Mouse (Mus musculus) right cerebral cortex, adult 2 months (tissue): ENCODE data around the gene Myh1.

ENCODE experiments used
- DNase-seq, 2 experiments: peaks; one replicate each; pipeline ENCODE4 v3.0.0; 2021 to 2022; ENCODE audit warnings: low spot score in 2 of 2

Gene Myh1

DNA sequence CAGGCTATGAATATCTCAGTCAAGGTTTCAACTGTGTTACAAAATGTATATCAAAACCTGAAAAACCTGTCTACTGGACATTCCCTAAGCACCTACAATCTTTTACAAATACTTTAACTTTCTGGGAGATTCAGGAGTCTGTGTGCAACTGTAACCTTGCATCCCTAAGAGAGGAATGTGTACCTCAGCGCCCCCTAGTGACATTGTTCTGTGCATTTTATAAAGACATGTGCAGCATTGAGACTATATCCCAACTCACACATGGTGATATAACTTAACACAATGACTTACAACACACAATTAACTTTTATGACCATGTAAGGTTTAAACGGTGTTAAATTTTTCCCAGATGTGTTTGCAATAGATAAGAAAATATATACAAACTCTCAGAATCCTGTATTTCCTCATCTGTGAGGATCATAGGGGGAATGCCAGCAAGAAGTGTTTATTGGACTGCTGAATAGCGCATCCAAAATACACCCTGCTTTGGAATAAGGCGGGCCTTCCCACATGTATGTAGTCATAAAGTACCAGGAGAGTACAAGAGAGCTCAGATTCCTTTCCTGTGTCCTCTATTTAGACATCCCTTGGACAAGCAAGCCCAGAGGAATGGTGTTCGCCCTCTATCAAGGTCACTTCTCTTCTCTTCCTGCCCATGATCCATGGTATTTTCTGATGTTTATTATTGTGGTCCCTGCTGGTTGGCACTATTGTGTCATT is 35.9 kb downstream of the Myh1 start:
- DNase-seq = peak; percentile 49 to 51

DNA sequence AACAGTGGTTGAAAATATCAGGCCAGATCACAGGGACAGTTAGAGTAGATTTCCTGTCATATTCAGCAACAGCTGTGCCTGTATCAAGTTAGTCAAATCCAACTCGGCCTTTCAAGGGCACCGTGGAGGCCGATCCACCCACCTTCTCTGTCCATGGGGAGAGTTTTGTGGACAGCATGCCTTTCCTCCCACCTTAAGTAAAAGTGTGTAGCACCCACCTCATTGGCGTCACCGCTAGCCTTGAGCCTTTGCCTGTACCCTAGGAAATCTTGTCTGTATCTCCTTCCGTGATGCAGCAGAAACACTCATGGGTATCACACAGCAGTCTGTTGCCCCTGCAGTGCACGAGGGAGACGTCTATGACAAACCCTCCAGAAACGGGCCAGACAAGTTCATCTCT is 36.9 kb downstream of the Myh1 start:
- no peak for DNase-seq

DNA sequence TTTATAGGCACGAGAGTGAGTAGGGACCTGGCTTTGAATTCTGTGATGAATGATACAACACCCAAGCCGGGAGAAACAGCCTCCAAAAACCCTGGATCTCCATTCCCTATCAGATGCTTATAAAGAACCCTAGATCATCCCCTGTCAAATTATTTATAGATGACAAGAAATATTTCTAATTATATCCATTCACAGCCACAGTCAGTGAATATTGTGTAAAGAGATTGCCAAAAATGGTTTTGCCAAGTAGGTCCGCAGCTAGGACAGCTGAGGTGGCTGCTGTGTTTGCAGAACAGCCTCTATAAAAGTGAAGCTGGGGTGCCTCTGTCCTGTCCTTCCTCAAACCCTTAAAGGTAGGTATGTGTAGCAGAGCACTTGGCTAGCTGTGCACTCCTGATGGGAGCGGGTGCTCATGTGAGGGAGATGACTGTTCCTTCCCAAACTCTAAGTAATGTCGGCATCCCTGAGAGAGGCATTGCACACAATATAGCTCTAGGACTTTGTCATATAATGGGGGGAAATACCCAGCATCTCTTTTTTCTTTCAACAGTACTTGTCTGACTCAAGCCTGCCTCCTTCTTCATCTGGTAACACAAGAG is 37.7 kb downstream of the Myh1 start, which contains the start of gene Myh4:
Gene Myh4 (plus strand): TSS at position 549 of the 599 bp plus-strand sequence.
- DNase-seq = no peak

DNA sequence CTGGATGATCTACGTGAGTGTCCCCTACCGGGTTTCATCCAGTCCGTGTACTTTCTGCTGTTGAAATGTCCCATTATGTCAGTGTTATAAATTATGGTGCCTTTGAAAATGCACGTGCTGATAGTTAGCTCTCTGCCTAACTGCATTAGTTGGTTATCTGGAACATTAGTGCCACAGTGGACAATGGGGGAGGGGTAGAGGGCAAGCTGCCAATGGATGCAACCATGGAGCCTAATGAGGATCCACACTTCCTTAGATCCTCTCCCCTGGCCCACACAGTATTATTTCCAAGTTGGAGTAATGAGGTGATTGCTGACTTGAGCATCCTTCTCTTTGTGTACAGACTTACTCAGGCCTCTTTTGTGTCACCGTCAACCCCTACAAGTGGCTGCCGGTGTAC is 41.2 kb downstream of the Myh1 start:
- no peak for DNase-seq

DNA sequence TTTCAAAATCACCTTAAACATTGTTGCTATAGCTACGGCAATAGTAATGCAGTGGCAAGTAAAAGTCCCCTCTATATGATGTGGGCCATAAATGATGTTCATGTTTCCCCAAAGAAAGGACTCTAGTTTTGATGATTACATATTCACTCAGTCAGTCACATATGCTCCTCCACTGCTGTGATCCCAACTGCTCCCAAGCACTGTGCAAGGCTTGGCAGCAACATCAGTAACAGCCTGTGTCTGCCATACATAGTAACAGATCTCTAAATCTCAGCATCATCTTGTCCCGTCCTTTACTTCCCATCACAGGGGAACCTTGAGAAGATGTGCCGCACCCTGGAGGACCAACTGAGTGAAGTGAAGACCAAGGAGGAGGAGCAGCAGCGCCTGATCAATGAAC is 53.8 kb downstream of the Myh1 start:
- no peak for DNase-seq

DNA sequence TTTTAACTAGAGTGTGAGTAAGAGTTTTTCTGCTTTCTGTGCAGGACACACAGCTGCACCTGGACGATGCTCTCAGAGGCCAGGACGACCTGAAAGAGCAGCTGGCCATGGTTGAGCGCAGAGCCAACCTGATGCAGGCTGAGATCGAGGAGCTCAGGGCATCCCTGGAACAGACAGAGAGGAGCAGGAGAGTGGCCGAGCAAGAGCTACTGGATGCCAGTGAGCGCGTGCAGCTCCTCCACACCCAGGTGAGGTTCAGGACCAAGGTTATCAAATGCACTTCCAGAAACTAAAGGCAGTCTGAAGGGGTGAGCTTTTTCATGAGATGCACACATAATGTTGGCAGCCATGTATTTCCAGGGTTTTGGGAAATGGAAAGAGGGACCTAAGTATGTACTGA is 57.2 kb downstream of the Myh1 start:
- no peak for DNase-seq

DNA sequence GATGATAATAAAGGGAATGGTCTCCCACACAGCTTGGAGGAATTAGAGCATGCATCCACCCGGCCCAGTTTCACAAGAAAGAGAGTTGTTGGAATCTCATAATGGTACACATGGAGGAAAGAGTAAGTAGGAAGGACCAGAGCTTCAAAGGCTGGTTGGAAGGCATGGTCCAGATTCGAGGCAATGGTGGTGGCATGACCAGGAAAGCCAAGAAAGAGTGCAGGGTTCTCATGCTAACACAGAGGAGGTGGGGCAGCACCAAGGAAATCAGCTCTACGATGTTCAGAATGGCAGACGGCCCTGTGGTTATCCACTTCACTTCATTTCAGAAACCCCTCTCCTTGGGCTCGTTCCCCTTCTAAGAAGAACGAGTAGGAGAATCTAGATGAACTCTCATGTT is 61.1 kb downstream of the Myh1 start:
- no peak for DNase-seq
